Mouse (Mus musculus) stomach, postnatal 0 days (tissue): ENCODE measurements at regions not wholly inside any gene's neighbourhood (a gene's known extent, or its start where the extent isn't known, plus 50 kb on each side); places are given as distances from the start of the nearest gene placed in this dataset.

Experiments
- ATAC-seq: fragments of 200-750 bp; cut with Nextera tagmentation; 2 replicates; pipeline ENCODE4 v1.8.0; 2017; ENCODE audit not compliant: low FRiP score, low TSS enrichment
- DNase-seq: peaks from one replicate; pipeline ENCODE4 v3.0.0-alpha.2; 2016; ENCODE audit warnings: low spot score
- H3K27ac ChIP-seq: fragments of 300-500 bp; sonication (generic); replicated peaks from 2 replicates; pipeline ENCODE4 v1.5.1; 2014; ENCODE audit warnings: mild to moderate bottlenecking, control low read depth
- H3K27me3 ChIP-seq: fragments of 300-500 bp; sonication (generic); 2 replicates; pipeline ENCODE4 v1.6.1; 2014; ENCODE audit warnings: low read length; ENCODE audit not compliant: control insufficient read depth, insufficient read depth
- H3K36me3 ChIP-seq: fragments of 300-500 bp; sonication (generic); 2 replicates; pipeline ENCODE4 v1.6.1; 2014; ENCODE audit warnings: low read length, mixed read lengths; ENCODE audit not compliant: control insufficient read depth, insufficient read depth
- H3K4me1 ChIP-seq: fragments of 300-500 bp; sonication (generic); replicated peaks from 2 replicates; pipeline ENCODE4 v1.6.1; 2014; ENCODE audit warnings: antibody characterized with exemption; ENCODE audit not compliant: control insufficient read depth, insufficient read depth
- H3K4me2 ChIP-seq: fragments of 300-500 bp; sonication (generic); replicated peaks from 2 replicates; pipeline ENCODE4 v1.6.1; 2014; ENCODE audit warnings: low read depth, mild to moderate bottlenecking, control low read depth, moderate library complexity
- H3K4me3 ChIP-seq: fragments of 300-500 bp; sonication (generic); 2 replicates; pipeline ENCODE4 v1.5.1; 2014; ENCODE audit warnings: low read depth, low read length, control low read depth
- H3K9ac ChIP-seq: fragments of 300-500 bp; sonication (generic); 2 replicates; pipeline ENCODE4 v1.6.1; 2014; ENCODE audit warnings: mild to moderate bottlenecking, low read length, control low read depth, mixed read lengths
- H3K9me3 ChIP-seq: fragments of 300-500 bp; sonication (generic); 2 replicates; pipeline ENCODE4 v1.6.1; 2016; ENCODE audit warnings: low read length; ENCODE audit not compliant: control insufficient read depth
- CTCF ChIP-seq: IDR thresholded peaks from 2 replicates; pipeline ENCODE4 v1.5.1; 2016; ENCODE audit warnings: antibody characterized with exemption, low read depth, mild to moderate bottlenecking, moderate library complexity
- EP300 ChIP-seq: optimal IDR thresholded peaks from 2 replicates; pipeline ENCODE3; 2016; ENCODE audit warnings: antibody characterized with exemption
- WGBS: fragments of 180-500 bp; shearing (Covaris S2); extraction: QIAGEN DNeasy Blood & Tissue Kit; methylation state at CpG from one replicate; pipeline ENCODE4 v1.1.7; 2014; 5-methylcytosine and 5-hydroxymethylcytosine counted together

- ATAC-seq (no peak), DNase-seq (no peak)
- H3K9ac ChIP-seq, result no peak overlapping the region
- no peak overlapping the region for H3K27ac ChIP-seq
- H3K4me3 ChIP-seq, result no peak overlapping the region
- TF ChIP-seq EP300 (no peak), CTCF (no peak)
- no peaks in the 10 kb centered on the region for H3K9me3 ChIP-seq
- H3K36me3 ChIP-seq, result no peaks in the 10 kb centered on the region
- WGBS, result 90% methylated on average over 1 of the region's 1 CpGs
- H3K4me1 ChIP-seq, result no peaks in the 10 kb centered on the region
- H3K4me2 ChIP-seq, result no peak overlapping the region
- no peaks in the 10 kb centered on the region for H3K27me3 ChIP-seq
These were observed 1339.3 kb upstream of the Dsel start for GRCm38 (mm10) chr1:113204019-113204418.

GRCm38 (mm10) chr1:113194116-113194812, 1329.5 kb upstream of the Dsel start:
- Histone ChIP-seq H3K4me3 (no peak overlapping the region), H3K36me3 (no peaks in the 10 kb centered on the region), H3K4me1 (no peaks in the 10 kb centered on the region), H3K9me3 (no peaks in the 10 kb centered on the region), H3K9ac (no peak overlapping the region), H3K27ac (no peak overlapping the region), H3K27me3 (no peaks in the 10 kb centered on the region), H3K4me2 (no peak overlapping the region)
- DNase-seq (no peak), ATAC-seq (peak; percentile 54; the same call in 1 of the 2 replicates)
- WGBS, result 55% methylated on average over 1 of the region's 1 CpGs
- TF ChIP-seq CTCF, result no peak
- no peak for TF ChIP-seq EP300

- no peak for DNase-seq
These were observed 1298.5 kb upstream of the Dsel start for GRCm38 (mm10) chr1:113163173-113163572.

More at GRCm38 (mm10) chr1:113163173-113163572, 1298.5 kb upstream of the Dsel start:
- 78% methylated on average over 1 of the region's 1 CpGs for WGBS
- H3K27ac ChIP-seq, result no peak overlapping the region
- H3K9me3 ChIP-seq, result no peaks in the 10 kb centered on the region
- no peaks in the 10 kb centered on the region for H3K4me1 ChIP-seq
- no peak overlapping the region for H3K4me3 ChIP-seq
- no peaks in the 10 kb centered on the region for H3K36me3 ChIP-seq
- no peak overlapping the region for H3K4me2 ChIP-seq
- no peaks in the 10 kb centered on the region for H3K27me3 ChIP-seq
- H3K9ac ChIP-seq, result no peak overlapping the region
- ATAC-seq, result no peak
- TF ChIP-seq EP300, result no peak
- no peak for TF ChIP-seq CTCF
